Mouse (Mus musculus): ENCODE results near the gene Noa1.

The Noa1 gene

DNA sequence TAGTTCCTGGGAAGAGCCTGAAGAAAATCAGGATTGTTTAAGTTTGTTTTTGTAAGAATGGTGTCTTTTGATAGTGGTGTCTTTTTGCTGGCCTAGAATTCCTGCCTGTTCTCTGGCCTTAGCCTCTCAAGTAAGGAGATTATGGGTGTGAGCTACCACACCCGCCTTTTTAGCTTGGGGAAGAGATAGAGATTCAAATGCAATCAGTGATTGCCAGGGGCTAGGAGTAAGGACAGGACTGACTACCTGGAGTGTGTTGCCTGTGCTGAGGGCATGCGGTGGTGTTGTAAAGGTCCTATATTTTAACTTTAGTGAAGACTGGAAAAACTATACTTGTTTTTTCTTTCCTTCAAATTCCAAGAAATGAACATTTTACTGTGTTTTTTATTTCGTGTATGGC lies 55.5 kb downstream of the Noa1 start:
- no peak for DNase-seq (ENCODE audit: low read depth, low spot score)

DNA sequence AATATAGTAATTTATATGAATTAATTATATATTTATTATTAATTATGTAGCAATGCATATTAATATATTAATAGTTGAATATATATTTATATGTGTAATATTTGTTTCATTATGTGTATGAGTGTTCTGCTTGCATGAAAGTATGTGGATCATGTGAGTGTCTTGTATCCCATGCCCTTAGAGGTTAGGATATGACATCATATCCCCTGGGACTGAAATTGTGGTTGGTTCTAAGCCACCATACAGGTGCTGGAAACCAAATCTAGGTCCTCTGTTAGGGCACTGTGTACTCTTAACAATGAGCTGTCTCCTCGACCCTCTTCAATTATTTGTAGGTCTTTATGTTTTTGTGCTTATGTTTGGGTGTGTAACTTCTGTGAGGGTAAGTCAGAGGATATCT lies 56.7 kb downstream of the Noa1 start:
- peak; percentile 49 for DNase-seq (ENCODE audit: low read depth, low spot score)

GRCm38 (mm10) chr5:77252115-77252827 lies 57.6 kb downstream of the Noa1 start:
- peak; percentile 78 for DNase-seq (ENCODE audit: low read depth, low spot score)

GRCm38 (mm10) chr5:77251656-77252055 lies 58.2 kb downstream of the Noa1 start:
- peak; percentile 23 for DNase-seq (ENCODE audit: low read depth, low spot score)

DNA sequence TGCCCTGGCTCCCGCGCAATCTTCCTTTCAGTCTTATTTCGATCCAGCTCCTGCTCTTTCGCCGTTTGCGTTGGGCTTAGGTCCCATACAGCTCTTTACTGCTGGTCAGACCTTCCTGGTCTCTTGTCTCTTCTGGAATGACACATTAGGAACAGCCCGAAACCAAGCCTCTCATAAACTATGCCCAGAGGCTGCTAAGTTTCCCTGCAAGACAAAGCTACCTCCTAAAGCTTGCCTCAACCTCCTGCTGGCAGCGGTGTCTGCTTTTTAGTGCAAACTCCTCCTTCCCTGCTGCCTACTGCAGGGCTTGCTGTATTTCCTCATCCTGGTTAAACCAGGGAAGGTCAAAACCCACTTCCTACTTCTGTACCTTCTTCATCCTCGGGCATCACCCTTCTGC lies 59.8 kb downstream of the Noa1 start:
- DNase-seq (ENCODE audit: low read depth, low spot score), result no peak

GRCm38 (mm10) chr5:77245787-77246671 lies 63.9 kb downstream of the Noa1 start:
- DNase-seq (ENCODE audit: low read depth, low spot score), result peak; percentile 28

- no peak for DNase-seq (ENCODE audit: low read depth, low spot score)
Observed at GRCm38 (mm10) chr5:77245463-77245786, 64.5 kb downstream of the Noa1 start.

DNA sequence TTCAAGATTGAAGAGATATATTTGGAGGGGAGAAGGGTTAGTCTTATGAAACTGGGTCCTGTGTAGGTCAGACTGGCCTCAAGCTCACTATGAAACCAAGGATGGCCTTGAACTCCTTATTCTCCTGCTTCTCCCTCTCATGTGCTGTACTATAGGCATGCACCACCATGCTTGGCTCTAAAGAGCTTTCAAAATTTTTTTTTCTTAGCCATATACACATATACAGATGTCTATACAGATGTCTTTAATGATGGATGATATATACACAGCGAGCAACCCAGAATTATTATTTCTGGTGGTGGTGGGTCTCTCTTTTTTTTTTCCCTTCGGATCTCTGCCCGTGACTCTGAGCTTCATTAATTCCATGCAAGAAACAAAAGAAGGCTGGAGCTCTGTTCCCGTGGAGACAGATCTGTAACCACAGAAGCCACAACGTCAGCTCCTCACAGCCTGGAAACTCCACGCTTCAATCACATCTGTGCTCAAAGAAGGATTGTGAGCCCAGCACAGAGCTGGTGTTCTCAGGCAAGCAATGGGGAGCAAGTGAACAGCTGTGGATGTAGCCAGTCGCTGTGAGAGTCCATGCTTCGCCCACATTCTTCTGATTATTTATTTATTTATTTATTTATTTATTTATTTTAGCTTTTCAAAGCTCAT lies 65.4 kb downstream of the Noa1 start:
- no peak for DNase-seq (ENCODE audit: low read depth, low spot score)

Measured in 3T3-L1 (cell line).